24 mouse cellular contexts compared by ENCODE assay signal in genomic region chr7:135704251-135704650, GRCm38 (mm10). TPM values are rescaled to one million over a fixed set of nuclear protein-coding genes. Genes with fewer than 3 reads are reported as not detected.
DNase-seq lines count a peak whose midpoint lies in the region; ATAC-seq and TF ChIP-seq lines count a peak whose summit lies in the region.
"Had no signal": no experiment of that assay in that cellular context is flagged by ENCODE, and none has a peak within 500 bp of the region (broad histone marks: within the 10 kb centered on the region; RNA-seq: fewer than 3 reads in every experiment).

No protein-coding gene starts in this region.

- H3K4me3 ChIP-seq in intestine, embryonic 15.5 days (replicated peaks) = no peak overlapping the region
- no peak overlapping the region for H3K4me3 ChIP-seq in intestine, embryonic 16.5 days (ENCODE audit: low read length)
- no peak overlapping the region for H3K4me3 ChIP-seq in lung, postnatal 0 days (ENCODE audit: low read depth, low read length)
- no peak overlapping the region for H3K4me3 ChIP-seq in intestine, postnatal 0 days (ENCODE audit: low read depth, low read length)
- H3K4me3 ChIP-seq in layer of hippocampus, adult 2 months = no peak overlapping the region
- H3K4me3 ChIP-seq: embryonic facial prominence, embryonic 12.5 days; forebrain, embryonic 15.5 days; heart, adult 2 months; heart, embryonic 15.5 days; hindbrain, embryonic 13.5 days had no signal

- H3K4me2 ChIP-seq in intestine, embryonic 15.5 days (replicated peaks) = no peak overlapping the region
- H3K4me2 ChIP-seq in intestine, embryonic 16.5 days (ENCODE audit: low read depth, low read length) = no peak overlapping the region
- H3K4me2 ChIP-seq in lung, postnatal 0 days (replicated peaks; ENCODE audit: low read depth, low read length) = no peak overlapping the region
- H3K4me2 ChIP-seq in intestine, postnatal 0 days (replicated peaks; ENCODE audit: low read depth) = no peak overlapping the region
- H3K4me2 ChIP-seq: embryonic facial prominence, embryonic 12.5 days; forebrain, embryonic 15.5 days; heart, embryonic 11.5 days; heart, embryonic 15.5 days; hindbrain, embryonic 13.5 days had no signal

- 0 out of 2 replicates have a peak, but pooled peaks have one; percentile 41 for ATAC-seq in intestine, embryonic 15.5 days
- no peak for ATAC-seq in intestine, embryonic 16.5 days
- no peak for ATAC-seq in lung, postnatal 0 days
- no peak for ATAC-seq in intestine, postnatal 0 days
- ATAC-seq: activated CD4-positive, CD25-positive, alpha-beta regulatory T cell, adult 4 months; forebrain, embryonic 15.5 days; Patski had no signal

- H3K36me3 ChIP-seq in intestine, embryonic 15.5 days = peaks cover 36% of the 10 kb centered on the region
- peaks cover 32% of the 10 kb centered on the region; the same call in 1 of the 2 replicates for H3K36me3 ChIP-seq in intestine, embryonic 16.5 days (ENCODE audit: control insufficient read depth, insufficient read depth, low read length)
- 0 out of 2 replicates have a peak, but pooled peaks cover 2% of the 10 kb centered on the region for H3K36me3 ChIP-seq in lung, postnatal 0 days (ENCODE audit: insufficient read depth, low read length)
- peaks cover 37% of the 10 kb centered on the region for H3K36me3 ChIP-seq in intestine, postnatal 0 days (ENCODE audit: control insufficient read depth, insufficient read depth)

- no peaks in the 10 kb centered on the region for H3K9me3 ChIP-seq in intestine, embryonic 15.5 days
- no peaks in the 10 kb centered on the region for H3K9me3 ChIP-seq in intestine, embryonic 16.5 days (ENCODE audit: control insufficient read depth, low read length)
- no peaks in the 10 kb centered on the region for H3K9me3 ChIP-seq in lung, postnatal 0 days (ENCODE audit: low read length)
- no peaks in the 10 kb centered on the region for H3K9me3 ChIP-seq in intestine, postnatal 0 days (ENCODE audit: control insufficient read depth)
- H3K9me3 ChIP-seq: embryonic facial prominence, embryonic 12.5 days; forebrain, embryonic 15.5 days; heart, embryonic 15.5 days; hindbrain, embryonic 13.5 days had no signal

- H3K4me1 ChIP-seq in intestine, embryonic 15.5 days (replicated peaks) = no peaks in the 10 kb centered on the region
- H3K4me1 ChIP-seq in intestine, embryonic 16.5 days (ENCODE audit: control insufficient read depth, insufficient read depth, low read length) = no peaks in the 10 kb centered on the region
- H3K4me1 ChIP-seq in lung, postnatal 0 days (ENCODE audit: insufficient read depth, low read depth, low read length) = 0 out of 2 replicates have a peak, but pooled peaks cover 6% of the 10 kb centered on the region
- no peaks in the 10 kb centered on the region for H3K4me1 ChIP-seq in intestine, postnatal 0 days (replicated peaks; ENCODE audit: control insufficient read depth, insufficient read depth, low read length)
- H3K4me1 ChIP-seq: embryonic facial prominence, embryonic 12.5 days; forebrain, embryonic 15.5 days; hindbrain, embryonic 13.5 days had no signal

- no peaks in the 10 kb centered on the region for H3K27me3 ChIP-seq in intestine, embryonic 15.5 days (replicated peaks)
- no peaks in the 10 kb centered on the region for H3K27me3 ChIP-seq in intestine, embryonic 16.5 days (replicated peaks; ENCODE audit: control insufficient read depth, insufficient read depth, low read length)
- no peaks in the 10 kb centered on the region for H3K27me3 ChIP-seq in lung, postnatal 0 days (replicated peaks; ENCODE audit: insufficient read depth, low read length)
- no peaks in the 10 kb centered on the region for H3K27me3 ChIP-seq in intestine, postnatal 0 days (replicated peaks; ENCODE audit: control insufficient read depth, insufficient read depth, low read length)
- H3K27me3 ChIP-seq: CH12.LX; embryonic facial prominence, embryonic 12.5 days; forebrain, embryonic 15.5 days; heart, embryonic 15.5 days; hindbrain, embryonic 13.5 days; Patski had no signal

- 0 out of 2 replicates have a peak overlapping the region, but pooled peaks have one; percentile 32 for H3K27ac ChIP-seq in intestine, embryonic 15.5 days
- H3K27ac ChIP-seq in intestine, embryonic 16.5 days (ENCODE audit: low read length) = no peak overlapping the region
- H3K27ac ChIP-seq in lung, postnatal 0 days (ENCODE audit: low read length) = peak overlapping the region; percentile 47; the same call in 1 of the 2 replicates
- 0 out of 2 replicates have a peak overlapping the region, but pooled peaks have one; percentile 7 for H3K27ac ChIP-seq in intestine, postnatal 0 days (ENCODE audit: low read depth, low read length)
- H3K27ac ChIP-seq in layer of hippocampus, adult 2 months = no peak overlapping the region
- H3K27ac ChIP-seq: embryonic facial prominence, embryonic 12.5 days; forebrain, embryonic 15.5 days; heart, adult 2 months; heart, embryonic 15.5 days; hindbrain, embryonic 13.5 days had no signal

- 86% methylated on average over 8 of the region's 8 CpGs for WGBS in intestine, embryonic 15.5 days
- 85% methylated on average over 8 of the region's 8 CpGs for WGBS in intestine, embryonic 16.5 days
- WGBS in lung, postnatal 0 days = 72% methylated on average over 8 of the region's 8 CpGs
- 73% methylated on average over 8 of the region's 8 CpGs for WGBS in intestine, postnatal 0 days

- no peak overlapping the region for H3K9ac ChIP-seq in intestine, embryonic 15.5 days
- no peak overlapping the region for H3K9ac ChIP-seq in intestine, embryonic 16.5 days (ENCODE audit: low read depth, low read length)
- no peak overlapping the region for H3K9ac ChIP-seq in lung, postnatal 0 days (replicated peaks; ENCODE audit: low read depth)
- no peak overlapping the region for H3K9ac ChIP-seq in intestine, postnatal 0 days (ENCODE audit: low read depth, low read length)
- H3K9ac ChIP-seq: embryonic facial prominence, embryonic 12.5 days; forebrain, embryonic 15.5 days; heart, embryonic 15.5 days; hindbrain, embryonic 13.5 days had no signal

- no peak for TF ChIP-seq CTCF in lung, postnatal 0 days (IDR thresholded peaks at IDR 0.05)
- TF ChIP-seq CTCF in intestine, postnatal 0 days (IDR thresholded peaks at IDR 0.05; ENCODE audit: low read depth) = no peak
- TF ChIP-seq CTCF in layer of hippocampus, adult 2 months (conservative IDR thresholded peaks at IDR 0.05) = no peak

- peak; percentile 76 for DNase-seq in lung, postnatal 0 days (ENCODE audit: low spot score)
- no peak for DNase-seq in lung, postnatal 10 days
- peak; percentile 32 for DNase-seq in yolk sac, embryonic 10.5 days (ENCODE audit: low spot score)
- DNase-seq in embryo, embryonic 9.5 days (ENCODE audit: extremely low spot score) = no peak
- DNase-seq in layer of hippocampus, adult 2 months (ENCODE audit: low spot score in 2 of 2) = no peak
- DNase-seq: adrenal gland, adult 8-10 months; cerebellum, adult 11 months; cerebellum, adult 8-10 months; cerebellum, postnatal 14 days; embryo, embryonic 11 days; gastrocnemius, postnatal 10 days; heart, adult 2 months; heart, postnatal 14 days had no signal

- TF ChIP-seq EP300 in lung, postnatal 0 days (IDR thresholded peaks at IDR 0.05) = peak; percentile 48

RNA-seq across cellular contexts. Expression of gene Mki67, which starts 11.9 kb away (rescaled TPM):
- 37.6 and 38.1 TPM in 2 replicates for polyA plus RNA-seq in intestine, embryonic 15.5 days (2015; fragmentation: Nextera tagmentation; extraction: Ambion mirVana)
- polyA plus RNA-seq in intestine, embryonic 16.5 days (2015; fragmentation: Nextera tagmentation; extraction: Ambion mirVana) = 20.2 and 23.2 TPM in 2 replicates
- 2.8 and 4.7 TPM in 2 replicates for polyA plus RNA-seq in lung, postnatal 0 days (2015; fragmentation: Nextera tagmentation; extraction: Ambion mirVana)
- 8.7 and 9.0 TPM in 2 replicates for polyA plus RNA-seq in intestine, postnatal 0 days (2015; fragmentation: Nextera tagmentation; extraction: Ambion mirVana)
- total RNA-seq in layer of hippocampus, adult 2 months (2021) = 1 to 10 TPM; 1.0 to 1.5 TPM

Comparison
In these comparisons a context has a peak if more than half of its experiments do, and no peak if none do; other contexts are left out.
1. H3K27ac ChIP-seq: peak in intestine, embryonic 15.5 days (single experiment), lung, postnatal 0 days (single experiment) and intestine, postnatal 0 days (single experiment); none in intestine, embryonic 16.5 days (single experiment) and layer of hippocampus, adult 2 months (single experiment).
2. DNase-seq: peak in lung, postnatal 0 days (single experiment) and yolk sac, embryonic 10.5 days (single experiment); none in lung, postnatal 10 days (single experiment), embryo, embryonic 9.5 days (single experiment) and layer of hippocampus, adult 2 months (0 of 2).